Mouse (Mus musculus) G1E (cell line): Measurements from ENCODE around the gene Gm20695.

Experiments
- CTCF ChIP-seq: IDR thresholded peaks from 2 replicates; pipeline ENCODE4 v1.5.1; 2012; ENCODE audit warnings: low read depth, low read length, inconsistent platforms, mixed read lengths
- GATA1 ChIP-seq: IDR thresholded peaks from 2 replicates; pipeline ENCODE4 v1.6.1; 2012; ENCODE audit warnings: borderline replicate concordance, low read length, inconsistent platforms, mixed read lengths
- POLR2AphosphoS5 ChIP-seq: IDR thresholded peaks from 2 replicates; pipeline ENCODE4 v1.6.1; 2012; ENCODE audit warnings: low read depth, low read length, inconsistent platforms; ENCODE audit not compliant: insufficient replicate concordance
- TAL1 ChIP-seq: conservative IDR thresholded peaks from 2 replicates; pipeline ENCODE4 v1.6.1; 2012; ENCODE audit warnings: low read depth, low read length, inconsistent platforms, mixed read lengths

- no peak for TF ChIP-seq CTCF
- TF ChIP-seq GATA1, result no peak
- no peak for TF ChIP-seq POLR2AphosphoS5
- no peak for TF ChIP-seq TAL1
Measured at GRCm38 (mm10) chr16:3956369-3956768, 71.9 kb downstream of the Gm20695 start.
